Mouse (Mus musculus) c-Kit-positive CD71-positive TER-119-positive erythroid progenitor cells, embryonic 14.5 days (primary cell): Measurements from ENCODE around the gene Kif7.

Experiments used
- DNase-seq: peaks from one replicate; pipeline ENCODE4 v3.0.0-alpha.2; 2013; ENCODE audit warnings: low spot score

The Kif7 gene

DNA sequence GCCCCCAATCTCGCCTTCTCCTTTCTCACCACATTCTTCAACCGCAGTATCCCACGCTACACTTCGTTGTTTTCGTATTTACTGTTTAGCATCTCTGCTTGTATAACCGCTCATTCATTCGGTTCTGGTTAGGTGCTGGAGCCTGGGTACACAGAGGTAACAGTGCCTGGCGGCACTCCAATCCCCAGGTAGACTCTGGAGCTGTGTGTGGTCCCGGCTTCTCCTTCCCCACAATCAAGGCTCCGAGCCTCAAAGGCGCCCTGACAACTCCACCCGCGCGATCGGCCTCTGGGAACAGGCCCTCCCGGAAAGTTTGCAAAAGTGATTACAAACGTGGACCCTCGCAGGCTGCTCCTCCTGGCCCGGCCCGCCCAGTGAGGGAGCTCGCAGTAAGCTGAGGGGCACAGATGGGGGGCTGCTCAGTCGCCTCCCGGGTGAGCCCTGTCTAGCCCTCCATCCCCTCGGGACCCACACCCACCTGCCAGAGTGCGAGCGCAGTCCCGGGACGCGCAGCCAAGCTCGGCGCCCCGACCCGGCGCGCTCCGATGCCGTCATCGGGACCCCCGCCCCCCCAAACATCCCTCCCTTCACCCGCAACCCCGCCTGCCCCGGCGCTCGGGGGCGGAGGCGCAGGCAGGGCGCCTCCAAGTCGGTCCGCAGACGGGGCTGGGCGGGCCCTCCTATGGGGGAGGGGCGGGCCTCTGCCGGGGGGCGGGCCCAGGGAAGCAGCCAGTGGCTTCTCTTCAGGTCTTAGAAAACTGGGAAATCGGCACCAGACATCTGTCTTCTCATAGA, at the start of gene Kif7:
Gene Kif7 (minus strand): TSS at position 534 of the 795 bp plus-strand sequence.
- peak; percentile 59 for DNase-seq

- no peak for DNase-seq
Measured at GRCm38 (mm10) chr7:79762106-79762505, 46.6 kb upstream of the Kif7 start.

DNA sequence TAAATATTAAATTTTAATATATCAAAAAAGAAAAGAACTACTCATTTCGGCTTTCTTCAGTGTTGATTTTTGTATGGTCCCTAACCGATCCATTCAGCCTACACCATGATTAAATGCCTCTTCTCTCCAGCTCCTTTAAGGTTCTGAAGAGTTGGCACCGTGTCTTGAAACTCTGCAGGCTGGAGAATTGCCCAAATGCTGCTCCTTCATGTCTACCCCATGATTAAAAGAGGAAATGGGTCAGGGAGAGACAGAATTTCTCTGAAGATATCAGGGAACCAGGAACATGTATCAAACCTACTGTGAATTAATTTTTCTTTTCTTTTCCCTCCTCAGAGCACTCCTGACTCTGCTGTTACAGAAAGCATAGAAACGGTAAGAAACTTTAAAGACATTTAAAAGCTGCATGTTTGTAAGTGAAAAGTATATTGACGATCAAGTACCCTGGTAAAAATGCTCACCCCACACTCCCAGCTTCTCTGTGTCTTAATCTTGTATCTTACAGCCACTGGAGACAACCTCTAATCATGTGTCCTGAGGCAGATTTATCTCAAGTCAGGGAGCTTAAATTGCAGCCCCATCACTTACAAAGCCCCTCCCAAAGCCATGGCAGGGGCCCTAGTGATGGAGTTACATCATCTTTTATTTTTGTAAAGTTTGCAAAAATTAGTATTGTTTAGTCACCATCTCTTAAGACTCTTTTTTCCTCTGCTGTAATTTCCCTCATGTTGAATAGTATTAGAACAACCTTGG, 45.8 kb upstream of the Kif7 start:
- DNase-seq: no peak

DNA sequence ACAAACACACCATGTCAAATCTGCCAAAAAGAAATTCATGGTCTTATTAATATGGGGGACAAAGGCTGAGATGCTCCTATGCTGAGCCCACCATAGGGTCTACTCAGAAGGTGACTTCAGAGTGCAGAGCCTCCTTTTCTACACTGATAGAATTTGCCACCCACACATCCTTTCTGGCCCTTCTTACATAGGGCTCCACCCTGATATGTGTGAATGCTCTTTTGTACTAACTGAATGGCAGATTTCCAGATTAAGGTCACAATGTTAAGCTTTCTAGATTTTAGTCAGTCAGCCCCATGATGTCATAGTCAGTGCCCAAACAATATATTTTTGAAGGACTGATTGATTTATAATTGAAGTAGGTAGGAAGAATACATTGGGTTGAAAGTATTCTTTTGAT, 44.2 kb upstream of the Kif7 start:
- DNase-seq: no peak

GRCm38 (mm10) chr7:79758176-79758575, 42.7 kb upstream of the Kif7 start:
- no peak for DNase-seq

GRCm38 (mm10) chr7:79756334-79756733, 40.8 kb upstream of the Kif7 start:
- DNase-seq: no peak

DNA sequence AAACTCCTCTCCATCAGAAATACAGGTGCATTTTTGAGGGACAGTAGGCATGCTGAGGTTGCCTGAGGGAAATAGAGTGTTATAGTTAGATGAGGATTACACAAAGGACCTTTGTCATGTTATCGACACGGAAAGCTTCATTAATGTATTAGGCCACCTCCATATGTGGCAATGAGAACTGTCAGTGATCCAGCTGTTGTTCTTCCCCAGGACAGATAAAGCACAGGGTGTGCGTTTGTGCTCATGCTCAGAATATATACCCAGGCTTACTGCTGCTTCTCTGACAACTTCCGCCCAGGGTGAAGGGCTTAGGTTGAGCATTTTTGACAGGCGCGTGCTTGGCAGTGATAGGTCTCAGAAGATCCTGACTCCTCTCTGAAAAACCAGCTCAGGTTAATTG, 34.0 kb upstream of the Kif7 start:
- DNase-seq: no peak

DNA sequence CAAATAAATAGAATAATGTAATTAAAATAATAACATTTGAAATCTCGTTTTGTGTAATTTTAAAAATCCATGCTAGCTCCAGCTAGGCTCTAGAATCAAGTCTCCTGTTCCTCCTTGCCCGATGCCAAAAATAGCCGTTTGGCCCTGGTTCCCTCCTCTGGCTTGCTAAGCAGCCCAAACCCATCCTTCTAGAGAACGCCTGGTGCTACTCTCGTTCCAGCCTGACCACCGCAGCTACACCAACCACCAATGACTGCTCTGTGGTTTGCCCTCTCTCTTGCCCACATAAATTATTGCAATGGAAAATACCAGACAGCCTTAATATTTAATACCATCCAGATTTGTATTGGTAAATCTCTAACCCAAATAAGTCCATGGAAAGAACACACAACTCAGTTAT, 32.1 kb upstream of the Kif7 start:
- DNase-seq: no peak

DNA sequence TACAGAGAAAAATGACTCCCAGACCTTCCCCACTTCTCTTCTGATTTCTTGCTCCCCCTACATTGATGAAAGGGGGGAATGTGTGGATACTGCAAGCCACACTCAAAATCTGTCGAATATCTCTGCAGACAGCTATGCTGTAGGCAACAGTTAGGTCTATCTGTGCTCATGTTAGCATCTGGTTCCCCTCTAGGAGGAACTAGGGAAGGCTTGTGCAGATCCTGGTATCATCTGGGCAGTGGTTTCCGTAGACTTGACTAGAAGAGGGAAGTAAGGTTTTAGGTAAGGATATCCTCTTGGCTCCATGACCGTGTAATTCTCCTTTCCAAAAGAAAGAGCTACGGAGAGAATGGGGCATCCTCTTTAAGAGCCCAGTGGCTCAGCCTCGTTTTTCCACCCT, 29.1 kb upstream of the Kif7 start:
- DNase-seq: no peak

- no peak for DNase-seq
Measured at GRCm38 (mm10) chr7:79744051-79744450, 28.5 kb upstream of the Kif7 start.

- DNase-seq: peak; percentile 57
Measured at GRCm38 (mm10) chr7:79742659-79743536, 27.4 kb upstream of the Kif7 start, which contains the start of the genes Pex11a and Wdr93. Gene Pex11a, minus strand, starts transcription at chr7:79743131. Gene Wdr93, plus strand, starts transcription at chr7:79743163.

DNA sequence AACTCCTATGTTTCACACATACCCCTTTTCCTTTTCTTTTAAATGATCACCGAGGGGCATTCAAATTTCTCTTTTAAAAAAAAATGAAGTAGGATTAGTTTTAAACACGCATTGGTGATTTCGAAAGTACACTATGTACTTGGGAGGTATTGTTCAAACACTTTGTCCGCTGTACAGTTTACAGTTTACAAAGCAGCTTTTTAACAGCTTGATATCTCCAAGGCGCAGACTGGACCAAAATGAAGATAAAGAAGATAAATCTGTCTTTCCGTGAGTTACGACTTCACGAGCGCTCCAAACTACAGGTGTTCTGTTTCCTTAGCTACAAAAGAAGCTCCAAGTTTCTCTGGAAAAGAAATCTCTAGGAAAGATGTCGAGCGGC, 26.7 kb upstream of the Kif7 start:
- no peak for DNase-seq

GRCm38 (mm10) chr7:79740279-79740678, 24.8 kb upstream of the Kif7 start:
- DNase-seq: no peak

DNA sequence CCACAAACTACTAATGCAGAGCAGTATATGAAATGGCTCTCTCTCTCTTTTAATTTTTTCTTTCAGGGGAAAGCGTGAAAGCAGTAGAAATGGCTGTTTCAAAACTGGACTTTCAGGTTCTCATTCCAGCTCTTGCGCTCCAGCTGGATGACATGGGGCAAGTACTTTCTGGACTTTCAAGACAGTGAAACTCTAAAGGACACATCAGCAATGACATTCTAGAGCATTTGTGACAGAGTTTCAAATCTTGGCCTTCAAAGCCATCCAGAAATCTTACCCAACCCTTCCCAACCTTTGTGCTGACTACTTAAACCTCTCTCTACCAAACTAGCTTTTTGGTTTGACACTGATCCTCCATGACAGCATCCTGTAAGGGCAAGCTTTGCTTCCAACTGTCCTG, 23.4 kb upstream of the Kif7 start:
- no peak for DNase-seq

DNA sequence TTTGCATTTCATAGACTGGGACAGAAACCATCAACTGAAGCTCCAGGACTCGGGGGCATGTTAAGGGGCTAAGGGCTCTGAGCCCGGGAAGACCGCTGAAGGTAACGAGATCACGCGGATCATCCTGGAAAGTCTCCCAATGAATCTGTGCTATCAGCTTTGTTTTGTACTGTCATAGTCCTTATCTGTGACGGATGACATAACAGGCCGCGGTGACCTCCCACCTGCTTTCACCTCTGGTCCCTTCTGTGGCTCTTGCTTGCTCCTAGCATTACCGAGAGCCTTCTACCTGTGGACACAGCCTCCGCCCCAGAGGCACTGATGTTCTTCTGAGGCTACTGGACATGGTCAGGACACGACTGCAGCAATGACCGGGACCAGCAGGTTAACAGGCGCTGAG, 21.0 kb upstream of the Kif7 start:
- no peak for DNase-seq

DNA sequence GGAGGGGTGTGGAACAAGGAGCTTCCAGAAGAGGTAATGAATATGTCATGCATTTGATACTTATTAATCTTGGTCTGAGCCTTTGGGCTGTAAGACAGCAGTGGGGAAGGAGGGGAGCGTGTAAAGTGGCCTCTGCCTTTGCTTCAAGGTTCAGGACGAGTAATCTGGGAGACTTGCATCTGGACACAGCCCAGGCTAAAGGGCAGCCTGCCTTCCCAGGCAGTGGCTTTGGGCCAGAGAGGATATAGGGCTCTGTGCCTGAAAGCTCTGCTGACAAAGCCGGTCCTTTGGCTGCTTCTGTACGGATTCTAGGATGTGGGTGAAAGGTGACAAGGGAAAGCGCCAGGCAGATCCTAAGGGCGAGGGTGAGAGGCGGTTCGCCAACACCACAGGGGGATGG, 19.0 kb upstream of the Kif7 start:
- no peak for DNase-seq

GRCm38 (mm10) chr7:79732622-79733021, 17.1 kb upstream of the Kif7 start, which contains the start of gene Plin1:
Gene Plin1, minus strand, starts transcription at chr7:79732903.
- DNase-seq: no peak

GRCm38 (mm10) chr7:79731438-79731837, 15.9 kb upstream of the Kif7 start:
- no peak for DNase-seq

DNA sequence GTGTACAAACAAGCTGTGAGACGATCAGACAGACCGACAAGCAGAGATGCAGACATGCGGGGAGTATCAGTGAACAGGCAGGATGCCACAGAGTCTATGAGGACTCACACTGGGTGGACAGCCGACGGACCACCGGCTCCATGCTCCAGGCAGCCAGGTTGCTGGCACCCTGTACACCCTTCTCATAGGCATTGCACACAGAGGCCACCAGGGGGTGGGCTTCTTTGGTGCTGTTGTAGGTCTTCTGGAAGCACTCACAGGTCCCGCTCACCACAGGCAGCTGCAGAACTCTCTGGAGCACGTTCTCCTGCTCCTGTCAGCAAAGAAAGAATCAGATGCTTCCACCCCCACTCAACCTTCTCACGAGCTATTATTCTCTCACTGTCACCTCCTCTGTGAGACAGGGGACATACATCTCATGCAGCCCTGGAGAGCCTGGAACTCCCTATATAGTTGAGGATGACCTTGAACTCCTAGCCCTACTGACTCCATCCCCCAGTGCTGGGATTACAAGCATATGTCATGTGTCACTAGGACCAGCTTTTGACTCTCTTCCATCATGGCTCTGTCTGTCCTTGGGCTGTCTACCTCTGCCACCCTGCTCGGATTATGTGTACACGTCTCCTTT, 14.3 kb upstream of the Kif7 start:
- DNase-seq: no peak

DNA sequence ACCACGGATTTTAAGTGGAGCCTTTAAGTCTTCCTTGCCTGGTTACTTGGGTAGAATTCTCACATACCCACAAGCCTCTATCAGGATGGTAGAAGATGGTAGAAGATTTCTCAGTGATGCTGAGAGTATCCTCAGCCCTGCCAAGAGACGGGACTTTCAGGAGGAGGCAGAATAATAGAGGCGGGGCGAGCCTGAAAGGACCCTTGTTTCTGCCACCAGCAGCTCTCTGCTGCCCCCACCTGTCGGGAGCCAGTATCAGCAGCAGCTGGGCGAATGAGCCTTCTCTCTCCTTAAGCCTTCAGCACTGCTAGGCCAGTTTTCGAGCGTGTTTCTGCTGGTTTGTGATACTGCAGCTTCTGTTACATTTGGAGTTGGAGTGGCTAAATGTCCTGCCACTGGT, 13.6 kb upstream of the Kif7 start:
- DNase-seq: no peak

GRCm38 (mm10) chr7:79728219-79728618, 12.7 kb upstream of the Kif7 start:
- DNase-seq: peak; percentile 66

GRCm38 (mm10) chr7:79727091-79727490, 11.6 kb upstream of the Kif7 start:
- DNase-seq: peak; percentile 48
